Mouse (Mus musculus) heart, adult 2 months (tissue): Measurements from ENCODE around the gene Gm42372. TPM values are rescaled to one million over a fixed set of nuclear protein-coding genes. Genes with fewer than 3 reads are reported as not detected.

ENCODE experiments used
- DNase-seq, 2 experiments: peaks; one replicate each; pipeline ENCODE4 v3.0.0; 2021
- H3K27ac ChIP-seq: fragments of 200-600 bp; 2 replicates; pipeline ENCODE4 v1.8.1; 2022
- H3K27me3 ChIP-seq: fragments of 200-500 bp; 2 replicates; pipeline ENCODE4 v1.6.1; 2012; ENCODE audit warnings: mild to moderate bottlenecking, low read length, inconsistent platforms, mixed read lengths; ENCODE audit not compliant: control insufficient read depth, insufficient read depth
- H3K36me3 ChIP-seq: fragments of 200-500 bp; 2 replicates; pipeline ENCODE4 v1.6.1; 2012; ENCODE audit warnings: low read length, inconsistent platforms; ENCODE audit not compliant: control insufficient read depth, insufficient read depth
- H3K4me1 ChIP-seq: fragments of 200-500 bp; 2 replicates; pipeline ENCODE4 v1.6.1; 2011; ENCODE audit warnings: low read length; ENCODE audit not compliant: control insufficient read depth, insufficient read depth
- H3K4me3 ChIP-seq: fragments of 200-600 bp; 2 replicates; pipeline ENCODE4 v1.8.1; 2022
- H3K79me2 ChIP-seq: fragments of 200-500 bp; replicated peaks from 2 replicates; pipeline ENCODE4 v1.6.1; 2012; ENCODE audit warnings: mild to moderate bottlenecking, inconsistent platforms, low read length, moderate library complexity, mixed read lengths; ENCODE audit not compliant: control insufficient read depth, insufficient read depth
- H3K9ac ChIP-seq: fragments of 200-500 bp; 2 replicates; pipeline ENCODE4 v1.6.1; 2012; ENCODE audit warnings: low read depth, mild to moderate bottlenecking, control low read depth, inconsistent platforms, low read length, mixed read lengths
- CTCF ChIP-seq: fragments of 200-600 bp; IDR thresholded peaks from 2 replicates; pipeline ENCODE4 v1.8.1; 2022; ENCODE audit warnings: antibody characterized with exemption, mild to moderate bottlenecking, moderate library complexity
- EP300 ChIP-seq: fragments of 200-500 bp; IDR thresholded peaks from 2 replicates; pipeline ENCODE4 v1.6.1; 2011; ENCODE audit warnings: low read depth, low read length, control low read depth; ENCODE audit not compliant: insufficient read depth
- POLR2A ChIP-seq: fragments of 200-500 bp; IDR thresholded peaks from 2 replicates; pipeline ENCODE4 v1.6.1; 2011; ENCODE audit warnings: mild to moderate bottlenecking, low read depth, low read length, control low read depth; ENCODE audit not compliant: insufficient read depth
- WGBS: fragments of 180-500 bp; shearing (Covaris S2); methylation state at CpG from one replicate; pipeline ENCODE4 v1.1.7; 2018; 5-methylcytosine and 5-hydroxymethylcytosine counted together
- intact Hi-C: fragments of 180-260 bp; cut with DNase I; formaldehyde crosslinking; loops from one replicate; pipeline ENCODE4 v1.15.1; 2025
- polyA plus RNA-seq: library from polyadenylated mRNA; depleted of rRNA; stranded (reverse); fragments of >200 nt; gene quantifications from 2 replicates; pipeline ENCODE4 v1.2.3, GENCODE M21; 2012
- total RNA-seq, 2 experiments: library from RNA; stranded (reverse); gene quantifications; 2 replicates each; pipeline ENCODE4 v1.2.3; 2021

Gm42372 gene
- total and polyA plus RNA-seq, 3 experiments = not detected

GRCm38 (mm10) chr7:16988405-16988804 lies 5.5 kb downstream of the Gm42372 start:
- 27% methylated on average over 3 of the region's 3 CpGs for WGBS
- Histone ChIP-seq H3K79me2 (no peaks in the 10 kb centered on the region), H3K9ac (no peak overlapping the region), H3K4me3 (no peak overlapping the region), H3K27me3 (no peaks in the 10 kb centered on the region), H3K4me1 (peaks cover 8% of the 10 kb centered on the region), H3K36me3 (no peaks in the 10 kb centered on the region), H3K27ac (no peak overlapping the region)
- TF ChIP-seq POLR2A (no peak), CTCF (no peak), EP300 (no peak)
- intact Hi-C loops = no loop called here
- DNase-seq = peak; percentile 77

- TF ChIP-seq CTCF = no peak
- TF ChIP-seq POLR2A = no peak
- no peak for TF ChIP-seq EP300
- Histone ChIP-seq H3K36me3 (no peaks in the 10 kb centered on the region), H3K4me1 (peaks cover 8% of the 10 kb centered on the region), H3K4me3 (no peak overlapping the region), H3K27ac (peak overlapping the region; percentile 16), H3K9ac (no peak overlapping the region), H3K79me2 (no peaks in the 10 kb centered on the region), H3K27me3 (no peaks in the 10 kb centered on the region)
- 26% methylated on average over 15 of the region's 15 CpGs for WGBS
- intact Hi-C loops = no loop called here
- DNase-seq = no peak
Measured at GRCm38 (mm10) chr7:16990006-16990744, 7.3 kb downstream of the Gm42372 start.

DNA sequence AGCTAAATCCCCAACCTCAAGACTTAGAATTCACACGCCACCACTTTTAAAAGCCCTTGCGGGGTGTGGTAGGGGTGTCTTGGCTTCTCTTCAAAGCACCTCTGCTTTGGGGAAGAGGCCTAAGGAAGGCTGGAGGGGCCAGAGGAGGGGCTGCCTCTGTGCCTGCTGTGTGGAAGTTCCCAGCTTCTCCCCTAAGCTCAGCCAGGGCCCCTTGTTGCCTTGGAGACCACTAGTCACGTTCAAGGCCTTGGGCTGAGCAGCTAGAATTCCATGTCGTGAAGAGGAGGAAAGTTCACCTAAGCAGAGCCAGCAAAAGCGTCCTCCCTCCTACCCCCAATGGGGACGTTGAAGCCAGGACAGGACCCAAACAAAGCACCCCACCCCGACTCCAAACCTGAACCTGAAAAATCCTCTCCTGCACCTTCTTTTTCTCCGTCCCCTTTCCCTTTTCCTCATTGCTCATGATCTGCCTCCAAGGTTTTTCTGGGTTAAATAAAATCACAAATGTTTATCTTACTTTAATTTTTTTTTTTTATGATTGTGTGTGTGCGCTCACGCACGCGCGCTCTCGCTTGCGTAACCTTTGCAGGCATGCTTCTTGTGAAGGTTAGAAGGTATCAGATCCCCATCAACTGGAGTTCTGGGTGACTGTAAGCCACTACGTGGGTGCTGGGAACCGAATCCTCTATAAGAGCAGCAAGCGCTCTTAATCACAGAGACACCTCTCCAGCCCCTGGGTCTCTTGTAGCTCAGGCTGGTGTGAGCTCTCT lies 9.0 kb downstream of the Gm42372 start:
- Histone ChIP-seq H3K79me2 (no peaks in the 10 kb centered on the region), H3K9ac (no peak overlapping the region), H3K27me3 (no peaks in the 10 kb centered on the region), H3K36me3 (no peaks in the 10 kb centered on the region), H3K4me1 (peaks cover 8% of the 10 kb centered on the region), H3K4me3 (no peak overlapping the region), H3K27ac (no peak overlapping the region)
- DNase-seq = no peak
- intact Hi-C loops = no loop called here
- TF ChIP-seq POLR2A = no peak
- TF ChIP-seq CTCF = no peak
- no peak for TF ChIP-seq EP300
- 83% methylated on average over 18 of the region's 18 CpGs for WGBS

GRCm38 (mm10) chr7:16992451-16992807 lies 9.5 kb downstream of the Gm42372 start, which contains the start of gene Ccdc8:
Gene Ccdc8 (plus strand): TSS chr7:16992708.
- peak within 1 kb of the TSS; percentile 62 for H3K4me3 ChIP-seq
- intact Hi-C loops = no loop called here
- H3K36me3 ChIP-seq = no peaks in the 10 kb centered on the region
- DNase-seq = no peak
- no peaks in the 10 kb centered on the region for H3K27me3 ChIP-seq
- 95% methylated on average over 5 of the region's 5 CpGs for WGBS
- H3K27ac ChIP-seq = no peak within 1 kb of the TSS; the same call in 1 of the 2 replicates
- no peak within 1 kb of the TSS; the same call in 1 of the 2 replicates for H3K9ac ChIP-seq
- H3K79me2 ChIP-seq = no peaks in the 10 kb centered on the region
- TF ChIP-seq EP300 (no peak), CTCF (no peak)
- peaks cover 4% of the 10 kb centered on the region for H3K4me1 ChIP-seq

GRCm38 (mm10) chr7:16993651-16994399 lies 10.9 kb downstream of the Gm42372 start:
- Histone ChIP-seq H3K4me3 (peak overlapping the region; percentile 62), H3K4me1 (peaks cover 2% of the 10 kb centered on the region), H3K27me3 (no peaks in the 10 kb centered on the region), H3K9ac (peak overlapping the region; percentile 74), H3K36me3 (no peaks in the 10 kb centered on the region), H3K27ac (peak overlapping the region; percentile 76), H3K79me2 (no peaks in the 10 kb centered on the region)
- peak; percentile 87 to 89 for DNase-seq
- intact Hi-C loops = no loop called here
- 9% methylated on average over 27 of the region's 27 CpGs for WGBS
- TF ChIP-seq POLR2A (peak; percentile 70), EP300 (no peak)

DNA sequence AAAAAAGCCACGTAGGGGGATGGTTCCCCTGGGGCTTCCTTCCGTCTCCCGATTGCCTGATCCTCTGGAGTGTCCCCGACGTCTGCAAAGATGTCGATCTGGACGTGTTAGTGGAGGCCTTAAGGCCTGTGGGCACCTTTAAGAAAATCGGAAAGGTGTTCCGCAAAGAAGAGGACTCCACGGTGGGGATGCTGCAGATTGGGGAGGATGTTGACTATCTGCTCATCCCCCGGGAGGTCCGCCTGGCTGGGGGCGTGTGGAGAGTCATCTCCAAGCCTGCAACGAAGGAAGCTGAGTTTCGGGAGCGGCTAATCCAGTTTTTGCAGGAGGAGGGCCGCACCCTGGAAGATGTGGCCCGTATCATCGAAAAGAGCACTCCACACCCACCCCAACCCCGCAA lies 11.5 kb downstream of the Gm42372 start:
- intact Hi-C loops = no loop called here
- TF ChIP-seq CTCF = no peak
- no peak for TF ChIP-seq POLR2A
- TF ChIP-seq EP300 = no peak
- Histone ChIP-seq H3K27me3 (no peaks in the 10 kb centered on the region), H3K4me1 (peaks cover 3% of the 10 kb centered on the region), H3K36me3 (no peaks in the 10 kb centered on the region), H3K79me2 (no peaks in the 10 kb centered on the region), H3K9ac (peak overlapping the region; percentile 74), H3K27ac (peak overlapping the region; percentile 76), H3K4me3 (peak overlapping the region; percentile 62)
- WGBS = 10% methylated on average over 20 of the region's 20 CpGs
- DNase-seq = peak in 1 of 2 experiments; percentile 32
